Mouse (Mus musculus) spleen, adult 12 weeks (tissue): ENCODE measurements at regions not wholly inside any gene's neighbourhood (a gene's known extent, or its start where the extent isn't known, plus 50 kb on each side); places are given as distances from the start of the nearest gene placed in this dataset.

ENCODE experiments used
- DNase-seq: peaks from one replicate; pipeline ENCODE4 v3.0.0; 2022; ENCODE audit warnings: low spot score

GRCm38 (mm10) chr4:89000855-89001254 lies 120.9 kb upstream of the Ifne start:
- no peak for DNase-seq

- DNase-seq: no peak
Observed at GRCm38 (mm10) chr4:89000200-89000599, 120.2 kb upstream of the Ifne start.

DNA sequence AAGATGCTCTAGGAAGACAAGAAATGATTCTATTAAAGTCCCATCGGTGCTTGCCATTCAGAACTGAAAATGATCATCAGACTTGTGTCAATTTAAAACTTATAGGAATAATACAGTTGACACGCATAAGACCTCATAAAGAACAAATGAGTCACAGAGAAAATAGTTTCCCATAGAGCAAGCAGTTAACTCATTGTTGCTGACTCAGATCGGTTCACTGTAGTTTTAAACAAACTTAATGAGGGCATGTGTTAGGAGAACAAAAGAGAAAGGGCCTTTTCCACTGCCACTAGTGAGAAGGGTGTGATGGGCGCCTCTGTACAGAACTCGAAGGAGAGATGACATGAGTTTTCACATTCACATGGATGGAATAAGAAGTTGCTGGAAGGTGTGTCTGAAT lies 118.3 kb upstream of the Ifne start:
- no peak for DNase-seq

- no peak for DNase-seq
Observed at GRCm38 (mm10) chr4:88995129-88995919, 115.3 kb upstream of the Ifne start.

GRCm38 (mm10) chr4:88994486-88994885 lies 114.5 kb upstream of the Ifne start:
- no peak for DNase-seq

GRCm38 (mm10) chr4:88992498-88992897 lies 112.5 kb upstream of the Ifne start:
- DNase-seq: no peak

DNA sequence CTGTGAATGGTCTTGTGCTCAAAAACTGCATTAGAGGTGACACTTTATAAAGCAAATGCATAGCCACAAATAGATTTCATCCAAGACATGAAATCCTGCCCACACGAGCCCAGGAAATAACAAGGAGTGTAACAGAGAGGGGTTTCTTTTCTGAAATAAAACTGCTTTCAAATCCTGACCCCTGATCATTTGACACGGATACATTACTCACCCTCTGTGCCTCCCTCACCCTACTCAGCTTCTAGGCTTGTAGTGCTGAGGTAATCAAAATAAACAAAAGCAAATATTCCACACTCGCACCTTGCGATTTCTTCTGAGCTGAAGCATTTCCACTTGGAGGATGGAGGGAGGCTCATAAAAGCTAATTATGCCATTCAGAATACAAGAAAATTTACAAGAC lies 108.4 kb upstream of the Ifne start:
- DNase-seq: no peak

GRCm38 (mm10) chr4:88987103-88987502 lies 107.1 kb upstream of the Ifne start:
- no peak for DNase-seq

DNA sequence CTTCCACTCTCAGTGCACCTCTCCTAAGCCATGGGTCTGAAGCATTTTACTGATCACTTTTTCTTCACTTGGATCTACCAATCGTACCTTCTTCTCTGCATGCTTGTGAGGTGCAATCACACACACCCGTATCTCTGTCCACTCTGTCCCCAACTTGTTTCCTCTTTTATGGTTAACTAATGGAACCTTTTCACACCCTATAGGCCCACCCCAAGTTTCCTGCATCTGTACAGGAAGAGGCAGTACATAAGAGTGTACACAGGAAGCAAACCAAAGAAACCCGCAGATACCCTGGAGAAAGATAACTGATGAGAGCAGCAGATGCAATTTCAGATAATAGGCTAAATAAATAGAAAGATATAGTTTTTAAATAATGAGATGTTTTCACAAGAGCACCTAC lies 102.5 kb upstream of the Ifne start:
- no peak for DNase-seq

DNA sequence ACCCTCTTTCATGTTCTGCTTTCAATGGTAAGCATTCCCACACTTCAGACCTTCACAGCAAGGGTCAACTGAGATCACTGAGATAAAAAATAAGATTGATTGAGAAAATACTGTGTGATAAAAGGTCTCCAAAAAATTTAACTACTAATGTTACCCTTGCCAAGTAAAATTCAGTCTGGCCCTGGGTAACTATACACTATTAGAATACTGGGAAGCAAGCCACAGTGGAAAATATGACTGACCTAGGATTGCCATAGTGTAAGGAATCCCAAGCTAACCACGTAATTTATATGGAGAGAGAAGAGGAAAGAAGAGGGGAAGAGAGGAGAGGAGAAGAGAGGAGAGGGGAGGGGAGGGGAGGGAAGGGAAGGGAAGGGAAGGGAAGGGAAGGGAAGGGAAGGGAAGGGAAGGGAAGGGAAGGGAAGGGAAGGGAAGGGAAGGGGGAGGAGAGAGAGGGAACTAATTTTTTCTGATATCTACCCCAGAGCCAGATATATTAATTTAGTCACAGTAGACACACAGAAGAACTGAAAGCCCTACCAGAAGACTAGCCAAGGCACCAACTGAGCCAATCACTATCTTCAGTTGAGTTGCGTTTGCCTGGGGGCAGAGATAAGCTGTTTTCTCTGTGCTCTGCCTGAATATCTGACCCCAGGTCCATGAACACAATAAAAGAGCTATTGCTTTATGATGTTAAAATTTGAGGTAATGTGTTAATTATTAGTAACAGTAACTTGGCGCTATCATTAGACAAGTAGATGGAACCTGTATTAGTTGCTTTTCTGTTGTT lies 97.3 kb upstream of the Ifne start:
- DNase-seq: no peak

DNA sequence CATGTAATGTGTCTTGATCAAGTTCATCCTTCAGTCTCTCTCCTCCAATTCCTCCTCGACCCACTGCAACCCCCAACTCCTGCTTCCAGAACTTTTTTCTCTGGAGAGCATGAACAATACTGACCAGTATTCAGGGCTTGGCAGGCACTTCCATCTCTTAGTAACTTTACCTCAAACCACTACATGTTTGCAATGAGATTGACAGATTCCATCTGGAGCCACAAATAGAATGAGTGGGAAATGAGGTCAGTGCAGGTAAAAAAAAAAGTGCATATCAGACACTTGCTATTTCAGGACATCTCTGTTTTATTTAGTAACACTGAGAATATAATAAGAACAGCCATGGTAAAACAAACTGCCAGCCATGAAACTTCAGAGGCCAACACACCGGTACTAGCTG lies 94.5 kb upstream of the Ifne start:
- no peak for DNase-seq

GRCm38 (mm10) chr4:88969134-88969841 lies 89.3 kb upstream of the Ifne start:
- DNase-seq: no peak

GRCm38 (mm10) chr4:88959621-88960020 lies 79.6 kb upstream of the Ifne start:
- no peak for DNase-seq

DNA sequence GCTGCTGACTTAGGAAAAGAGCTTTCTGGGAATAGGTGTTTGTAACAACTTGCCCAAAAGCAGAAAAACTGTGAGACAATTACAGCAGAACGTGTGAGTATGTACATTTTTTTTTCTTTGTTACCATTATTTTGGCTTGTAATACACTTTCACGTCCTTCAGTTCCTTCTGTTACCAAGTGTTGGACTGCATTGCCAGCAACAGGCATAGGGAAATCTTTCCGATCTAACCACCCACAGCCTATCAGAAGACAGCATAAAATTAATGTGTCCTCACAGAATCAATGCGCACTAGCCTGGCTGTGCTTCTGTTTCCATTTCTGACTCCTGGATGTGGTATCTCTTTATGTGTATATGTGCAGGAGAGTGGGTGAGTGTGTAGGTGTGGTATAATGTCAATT lies 76.6 kb upstream of the Ifne start:
- no peak for DNase-seq

- no peak for DNase-seq
Observed at GRCm38 (mm10) chr4:88956151-88956550, 76.2 kb upstream of the Ifne start.

GRCm38 (mm10) chr4:88955571-88955970 lies 75.6 kb upstream of the Ifne start:
- DNase-seq: no peak

- no peak for DNase-seq
Observed at GRCm38 (mm10) chr4:88954045-88954444, 74.0 kb upstream of the Ifne start.

DNA sequence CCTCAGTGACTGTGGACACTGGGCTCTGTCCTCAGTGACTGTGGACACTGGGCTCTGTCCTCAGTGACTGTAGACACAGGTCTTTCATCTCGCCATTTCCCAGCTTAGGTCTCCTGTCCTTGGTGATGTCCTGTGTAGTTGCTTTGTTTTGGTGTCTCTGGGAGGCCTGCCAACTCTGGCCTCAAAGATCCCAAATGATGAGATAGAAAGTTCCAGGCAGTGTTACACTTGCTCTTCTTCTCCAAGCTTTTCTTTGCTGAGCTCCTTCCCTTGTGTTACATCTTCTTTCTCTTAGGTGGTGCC lies 71.0 kb upstream of the Ifne start:
- DNase-seq: no peak

GRCm38 (mm10) chr4:88950181-88951033 lies 70.4 kb upstream of the Ifne start:
- no peak for DNase-seq

DNA sequence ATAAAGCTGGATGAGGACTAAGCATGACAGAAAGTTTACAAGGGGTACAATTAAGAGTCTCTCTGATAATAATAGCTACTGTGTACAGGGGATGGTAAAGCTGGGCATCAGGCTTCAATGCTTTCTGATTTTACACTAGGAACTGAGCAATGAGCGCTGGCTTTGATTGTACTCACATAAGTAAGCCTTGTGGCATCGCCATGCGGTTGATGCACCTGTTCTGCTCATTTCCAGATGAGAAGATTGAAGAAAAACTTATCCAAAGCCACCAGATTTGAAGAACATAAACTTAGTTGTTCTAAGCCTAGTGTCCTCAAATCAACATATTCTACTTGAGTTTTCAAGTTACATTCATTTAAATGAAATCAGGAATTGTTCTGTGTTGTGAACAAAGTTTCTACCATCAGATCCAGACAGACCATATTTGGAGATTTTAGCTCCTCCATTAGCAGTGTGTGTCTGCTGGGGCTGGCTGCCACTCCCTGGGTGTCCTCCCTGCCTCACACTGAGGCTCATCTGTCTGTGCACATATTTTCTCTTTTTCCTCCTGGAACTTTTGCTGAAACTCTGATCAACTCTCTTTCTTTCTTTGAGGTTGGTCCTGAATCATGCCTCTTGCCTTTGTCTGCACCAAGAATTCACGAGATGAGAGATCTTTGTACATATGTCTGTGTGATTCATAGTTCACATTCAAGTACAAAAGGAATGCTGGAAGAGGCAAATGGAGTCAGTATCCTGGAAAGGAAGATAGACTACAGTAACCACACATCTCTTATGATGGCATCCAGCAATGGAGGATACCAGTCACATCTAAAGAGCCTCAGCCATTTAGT lies 68.2 kb upstream of the Ifne start:
- no peak for DNase-seq

- DNase-seq: no peak
Observed at GRCm38 (mm10) chr4:88941955-88942354, 62.0 kb upstream of the Ifne start.
